Mouse (Mus musculus): ENCODE results near the gene Ubap2l. TPM values are rescaled to one million over a fixed set of nuclear protein-coding genes. Genes with fewer than 3 reads are reported as not detected.
A peak's percentile ranks its signal among the peaks of the same experiment; 100 is the strongest.

Gene Ubap2l
- polyA plus RNA-seq, 1 experiment, result not detected

GRCm38 (mm10) chr3:90084790-90085189, 32.4 kb upstream of the Ubap2l start:
- WGBS, result 26% methylated on average over 4 of the region's 4 CpGs
- H3K27ac ChIP-seq (ENCODE audit: insufficient read depth, low read depth, low read length), result peak overlapping the region; percentile 76

GRCm38 (mm10) chr3:90083698-90084324, 31.4 kb upstream of the Ubap2l start:
- TF ChIP-seq CTCF (IDR thresholded peaks at IDR 0.05; ENCODE audit: insufficient read depth, low read depth, low read length), result no peak
- TF ChIP-seq POLR2A (IDR thresholded peaks at IDR 0.05; ENCODE audit: insufficient read depth, low read depth, low read length), result no peak
- 17% methylated on average over 3 of the region's 3 CpGs for WGBS
- H3K4me3 ChIP-seq (ENCODE audit: insufficient read depth, low read depth, low read length), result no peak overlapping the region
- H3K27ac ChIP-seq (ENCODE audit: insufficient read depth, low read depth, low read length), result peak overlapping the region; percentile 76
- peaks cover 26% of the 10 kb centered on the region for H3K4me1 ChIP-seq (ENCODE audit: control insufficient read depth, insufficient read depth, low read length)

More at GRCm38 (mm10) chr3:90084790-90085189, 32.4 kb upstream of the Ubap2l start:
- no peak for TF ChIP-seq POLR2A (IDR thresholded peaks at IDR 0.05; ENCODE audit: insufficient read depth, low read depth, low read length)
- TF ChIP-seq CTCF (IDR thresholded peaks at IDR 0.05; ENCODE audit: insufficient read depth, low read depth, low read length), result no peak
- peaks cover 26% of the 10 kb centered on the region for H3K4me1 ChIP-seq (ENCODE audit: control insufficient read depth, insufficient read depth, low read length)
- no peak overlapping the region for H3K4me3 ChIP-seq (ENCODE audit: insufficient read depth, low read depth, low read length)

GRCm38 (mm10) chr3:90083034-90083433, 30.6 kb upstream of the Ubap2l start:
- H3K27ac ChIP-seq (ENCODE audit: insufficient read depth, low read depth, low read length), result peak overlapping the region; percentile 74
- H3K4me1 ChIP-seq (ENCODE audit: control insufficient read depth, insufficient read depth, low read length), result peaks cover 26% of the 10 kb centered on the region
- WGBS, result 26% methylated on average over 5 of the region's 5 CpGs
- no peak overlapping the region for H3K4me3 ChIP-seq (ENCODE audit: insufficient read depth, low read depth, low read length)
- no peak for TF ChIP-seq CTCF (IDR thresholded peaks at IDR 0.05; ENCODE audit: insufficient read depth, low read depth, low read length)
- TF ChIP-seq POLR2A (IDR thresholded peaks at IDR 0.05; ENCODE audit: insufficient read depth, low read depth, low read length), result no peak

GRCm38 (mm10) chr3:90081365-90082240, 29.2 kb upstream of the Ubap2l start:
- WGBS, result 52% methylated on average over 5 of the region's 5 CpGs
- no peak overlapping the region; the same call in 1 of the 2 replicates for H3K27ac ChIP-seq (ENCODE audit: insufficient read depth, low read depth, low read length)
- no peak for TF ChIP-seq POLR2A (IDR thresholded peaks at IDR 0.05; ENCODE audit: insufficient read depth, low read depth, low read length)
- no peak for TF ChIP-seq CTCF (IDR thresholded peaks at IDR 0.05; ENCODE audit: insufficient read depth, low read depth, low read length)
- no peak overlapping the region for H3K4me3 ChIP-seq (ENCODE audit: insufficient read depth, low read depth, low read length)
- H3K4me1 ChIP-seq (ENCODE audit: control insufficient read depth, insufficient read depth, low read length), result peaks cover 26% of the 10 kb centered on the region

- TF ChIP-seq CTCF (IDR thresholded peaks at IDR 0.05; ENCODE audit: insufficient read depth, low read depth, low read length) (no peak), POLR2A (IDR thresholded peaks at IDR 0.05; ENCODE audit: insufficient read depth, low read depth, low read length) (no peak)
- peaks cover 26% of the 10 kb centered on the region for H3K4me1 ChIP-seq (ENCODE audit: control insufficient read depth, insufficient read depth, low read length)
- 0% methylated on average over 6 of the region's 6 CpGs for WGBS
Observed at GRCm38 (mm10) chr3:90080498-90080863, 28.1 kb upstream of the Ubap2l start.

GRCm38 (mm10) chr3:90079763-90080497, 27.5 kb upstream of the Ubap2l start:
- WGBS, result under 1% methylated on average over 53 of the region's 53 CpGs
- TF ChIP-seq CTCF (IDR thresholded peaks at IDR 0.05; ENCODE audit: insufficient read depth, low read depth, low read length) (no peak), POLR2A (IDR thresholded peaks at IDR 0.05; ENCODE audit: insufficient read depth, low read depth, low read length) (peak; percentile 71; the same call in 1 of the 2 replicates)
- Histone ChIP-seq H3K4me3 (ENCODE audit: insufficient read depth, low read depth, low read length) (peak overlapping the region; percentile 74), H3K27ac (ENCODE audit: insufficient read depth, low read depth, low read length) (peak overlapping the region; percentile 71), H3K4me1 (ENCODE audit: control insufficient read depth, insufficient read depth, low read length) (peaks cover 23% of the 10 kb centered on the region)

More at GRCm38 (mm10) chr3:90080498-90080863, 28.1 kb upstream of the Ubap2l start:
- peak overlapping the region; percentile 74 for H3K4me3 ChIP-seq (ENCODE audit: insufficient read depth, low read depth, low read length)
- H3K27ac ChIP-seq (ENCODE audit: insufficient read depth, low read depth, low read length), result peak overlapping the region; percentile 38; the same call in 1 of the 2 replicates

GRCm38 (mm10) chr3:90079133-90079762, 26.8 kb upstream of the Ubap2l start:
- TF ChIP-seq CTCF (IDR thresholded peaks at IDR 0.05; ENCODE audit: insufficient read depth, low read depth, low read length) (peak; percentile 6; the same call in 1 of the 2 replicates), POLR2A (IDR thresholded peaks at IDR 0.05; ENCODE audit: insufficient read depth, low read depth, low read length) (peak; percentile 87)
- peak overlapping the region; percentile 74 for H3K4me3 ChIP-seq (ENCODE audit: insufficient read depth, low read depth, low read length)
- under 1% methylated on average over 33 of the region's 33 CpGs for whole genome bisulfite sequencing
- peaks cover 19% of the 10 kb centered on the region for H3K4me1 ChIP-seq (ENCODE audit: control insufficient read depth, insufficient read depth, low read length)
- peak overlapping the region; percentile 71 for H3K27ac ChIP-seq (ENCODE audit: insufficient read depth, low read depth, low read length)

GRCm38 (mm10) chr3:90078224-90078623, 25.8 kb upstream of the Ubap2l start:
- 50% methylated on average over 5 of the region's 5 CpGs for WGBS
- Histone ChIP-seq H3K4me3 (ENCODE audit: insufficient read depth, low read depth, low read length) (no peak overlapping the region), H3K4me1 (ENCODE audit: control insufficient read depth, insufficient read depth, low read length) (peaks cover 14% of the 10 kb centered on the region), H3K27ac (ENCODE audit: insufficient read depth, low read depth, low read length) (no peak overlapping the region)
- TF ChIP-seq CTCF (IDR thresholded peaks at IDR 0.05; ENCODE audit: insufficient read depth, low read depth, low read length) (no peak), POLR2A (IDR thresholded peaks at IDR 0.05; ENCODE audit: insufficient read depth, low read depth, low read length) (no peak)

All from olfactory bulb, adult 2 months (tissue).